Mouse (Mus musculus): Measurements from ENCODE around the gene Gcc2. TPM values are rescaled to one million over a fixed set of nuclear protein-coding genes. Genes with fewer than 3 reads are reported as not detected.
A peak's percentile ranks its signal among the peaks of the same experiment; 100 is the strongest.

Gene Gcc2
- polyA plus RNA-seq, 1 experiment: not detected

DNA sequence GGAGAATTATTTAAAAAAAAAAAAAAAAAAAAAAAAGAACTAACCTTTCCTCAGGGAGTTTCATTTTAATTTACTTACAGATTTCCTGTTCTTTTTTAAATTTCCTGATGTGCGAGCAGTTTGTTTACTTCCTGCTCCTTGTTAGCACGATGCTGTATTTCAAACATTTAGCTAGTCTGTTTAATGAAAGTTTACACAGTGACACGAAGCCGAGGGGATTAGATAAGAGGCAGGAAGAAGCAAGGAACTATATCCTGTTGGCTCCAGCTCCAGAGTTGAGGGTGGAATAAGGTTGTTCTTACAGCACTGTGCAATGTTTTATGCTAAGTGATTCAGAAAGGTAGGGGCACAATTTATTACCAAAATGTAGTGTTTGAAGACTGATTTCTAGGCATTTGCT is 657 bp downstream of the Gcc2 start:
- TF ChIP-seq CTCF (IDR thresholded peaks at IDR 0.05; ENCODE audit: insufficient read depth, low read depth, low read length) (no peak), POLR2A (IDR thresholded peaks at IDR 0.05; ENCODE audit: insufficient read depth, low read depth, low read length) (no peak)
- under 1% methylated on average over 4 of the region's 4 CpGs for WGBS
- Histone ChIP-seq H3K27ac (ENCODE audit: insufficient read depth, low read depth, low read length) (no peak overlapping the region), H3K4me1 (ENCODE audit: control insufficient read depth, insufficient read depth, low read length) (no peaks in the 10 kb centered on the region), H3K4me3 (ENCODE audit: insufficient read depth, low read depth, low read length) (peak overlapping the region; percentile 95)

DNA sequence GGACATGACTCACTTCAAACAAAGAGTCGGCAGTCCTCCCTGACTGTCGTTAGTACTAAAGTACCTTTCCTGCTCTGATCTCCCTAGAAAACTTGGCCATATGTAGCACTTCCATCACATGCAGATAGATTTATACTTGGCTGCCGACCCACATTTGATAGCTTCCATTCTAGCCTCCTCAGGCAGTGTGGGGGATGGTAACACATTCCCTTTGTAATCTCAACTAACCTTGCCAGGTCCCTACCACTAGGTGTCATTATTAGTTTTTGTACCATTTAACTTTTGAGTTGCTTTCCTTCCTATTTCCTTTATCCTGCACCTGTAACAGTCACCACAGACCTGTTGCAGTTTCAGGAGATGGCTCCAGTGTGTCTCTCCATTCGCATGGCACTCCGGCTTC is 3.2 kb downstream of the Gcc2 start:
- no peak overlapping the region for H3K4me3 ChIP-seq (ENCODE audit: insufficient read depth, low read depth, low read length)
- TF ChIP-seq CTCF (IDR thresholded peaks at IDR 0.05; ENCODE audit: insufficient read depth, low read depth, low read length): no peak
- TF ChIP-seq POLR2A (IDR thresholded peaks at IDR 0.05; ENCODE audit: insufficient read depth, low read depth, low read length): no peak
- 73% methylated on average over 5 of the region's 5 CpGs for WGBS
- no peak overlapping the region for H3K27ac ChIP-seq (ENCODE audit: insufficient read depth, low read depth, low read length)
- no peaks in the 10 kb centered on the region for H3K4me1 ChIP-seq (ENCODE audit: control insufficient read depth, insufficient read depth, low read length)

DNA sequence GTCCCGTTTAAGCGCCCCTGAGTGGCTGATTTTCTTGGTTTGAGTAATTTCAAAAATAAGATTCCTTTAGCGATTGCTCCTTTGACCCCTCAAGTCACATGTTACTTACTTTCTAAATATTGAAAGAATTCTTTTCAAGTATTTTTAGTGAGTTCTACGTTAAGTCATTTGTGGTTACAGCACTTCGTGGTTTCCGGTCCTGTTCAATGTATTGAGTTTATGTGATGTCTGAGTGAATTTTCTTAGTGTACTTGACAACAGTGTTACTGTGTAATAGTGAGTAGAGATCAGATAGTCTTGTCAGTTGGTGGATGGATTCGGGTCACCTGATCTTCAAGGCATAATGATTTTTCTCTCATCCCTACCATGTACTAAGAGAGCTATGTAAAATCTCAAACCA is 26.9 kb downstream of the Gcc2 start:
- no peak overlapping the region for H3K4me3 ChIP-seq (ENCODE audit: insufficient read depth, low read depth, low read length)
- no peak for TF ChIP-seq CTCF (IDR thresholded peaks at IDR 0.05; ENCODE audit: insufficient read depth, low read depth, low read length)
- no peak for TF ChIP-seq POLR2A (IDR thresholded peaks at IDR 0.05; ENCODE audit: insufficient read depth, low read depth, low read length)
- 94% methylated on average over 7 of the region's 7 CpGs for WGBS

DNA sequence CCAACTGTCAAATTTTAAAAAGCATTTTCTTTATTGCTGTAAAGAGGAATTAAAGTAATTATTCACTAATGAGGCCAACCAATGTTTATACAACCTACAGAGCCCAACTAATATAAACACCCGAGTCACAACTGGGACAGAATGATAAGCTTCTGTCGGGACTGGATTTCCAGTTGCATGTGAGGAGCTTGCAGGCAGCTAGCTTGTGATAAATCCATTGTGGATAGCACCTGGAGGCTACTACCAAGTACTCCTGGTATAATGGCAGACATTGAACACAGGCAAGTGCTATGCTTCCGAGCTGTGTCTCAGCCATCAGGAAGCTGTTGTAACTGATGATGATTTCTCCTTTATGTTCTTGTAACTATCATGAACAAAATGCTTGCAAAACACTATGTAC is 35.4 kb downstream of the Gcc2 start:
- H3K4me1 ChIP-seq (ENCODE audit: control insufficient read depth, insufficient read depth, low read length): no peaks in the 10 kb centered on the region
- no peak for TF ChIP-seq POLR2A (IDR thresholded peaks at IDR 0.05; ENCODE audit: insufficient read depth, low read depth, low read length)
- no peak for TF ChIP-seq CTCF (IDR thresholded peaks at IDR 0.05; ENCODE audit: insufficient read depth, low read depth, low read length)
- no peak overlapping the region for H3K27ac ChIP-seq (ENCODE audit: insufficient read depth, low read depth, low read length)
- WGBS: 87% methylated on average over 3 of the region's 3 CpGs
- H3K4me3 ChIP-seq (ENCODE audit: insufficient read depth, low read depth, low read length): no peak overlapping the region

More for the DNA sequence above, 26.9 kb downstream of the Gcc2 start:
- Histone ChIP-seq H3K4me1 (ENCODE audit: control insufficient read depth, insufficient read depth, low read length) (no peaks in the 10 kb centered on the region), H3K27ac (ENCODE audit: insufficient read depth, low read depth, low read length) (no peak overlapping the region)

DNA sequence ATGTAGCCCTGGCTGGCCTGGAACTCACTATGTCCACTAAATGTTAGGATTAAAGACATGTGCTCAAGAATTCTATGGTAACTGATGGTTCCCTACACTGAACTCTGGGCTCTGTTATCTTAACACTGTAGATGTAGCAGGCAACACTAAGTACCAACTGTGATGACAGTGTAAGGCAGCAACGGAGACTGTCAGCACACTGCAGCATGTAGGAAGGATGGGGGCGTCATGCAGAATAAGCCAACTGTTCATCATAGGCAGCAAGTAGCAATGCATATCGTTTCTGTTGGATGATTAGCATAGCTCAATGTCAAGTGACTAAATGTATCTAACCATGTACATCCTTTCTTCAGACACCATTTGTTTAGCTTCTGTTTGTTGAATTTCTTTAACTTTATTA is 38.9 kb downstream of the Gcc2 start:
- Histone ChIP-seq H3K4me3 (ENCODE audit: insufficient read depth, low read depth, low read length) (no peak overlapping the region), H3K27ac (ENCODE audit: insufficient read depth, low read depth, low read length) (no peak overlapping the region), H3K4me1 (ENCODE audit: control insufficient read depth, insufficient read depth, low read length) (no peaks in the 10 kb centered on the region)
- no peak for TF ChIP-seq CTCF (IDR thresholded peaks at IDR 0.05; ENCODE audit: insufficient read depth, low read depth, low read length)
- no peak for TF ChIP-seq POLR2A (IDR thresholded peaks at IDR 0.05; ENCODE audit: insufficient read depth, low read depth, low read length)
- WGBS: 93% methylated on average over 3 of the region's 3 CpGs

DNA sequence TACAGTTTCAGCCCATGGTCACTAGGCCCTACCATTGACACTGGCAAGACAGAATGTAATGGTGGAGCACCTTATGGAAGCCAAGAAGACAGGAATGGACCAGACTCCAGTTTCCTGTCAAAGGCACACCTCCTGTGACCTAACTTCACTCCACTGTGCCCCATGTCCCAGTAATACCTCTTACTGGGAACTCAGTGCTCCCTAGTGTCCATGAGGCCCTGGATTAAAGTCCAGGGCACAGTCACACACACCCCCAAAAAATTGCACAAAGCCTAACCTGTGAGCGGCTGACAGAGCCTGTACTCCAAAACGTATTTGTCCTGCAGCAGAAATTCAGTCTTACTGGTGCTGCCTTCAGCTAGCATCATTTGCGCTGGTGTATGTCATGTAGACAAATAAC is 40.3 kb downstream of the Gcc2 start:
- TF ChIP-seq POLR2A (IDR thresholded peaks at IDR 0.05; ENCODE audit: insufficient read depth, low read depth, low read length): no peak
- TF ChIP-seq CTCF (IDR thresholded peaks at IDR 0.05; ENCODE audit: insufficient read depth, low read depth, low read length): no peak
- Histone ChIP-seq H3K4me3 (ENCODE audit: insufficient read depth, low read depth, low read length) (no peak overlapping the region), H3K4me1 (ENCODE audit: control insufficient read depth, insufficient read depth, low read length) (no peaks in the 10 kb centered on the region), H3K27ac (ENCODE audit: insufficient read depth, low read depth, low read length) (no peak overlapping the region)
- 95% methylated on average over 3 of the region's 3 CpGs for WGBS

DNA sequence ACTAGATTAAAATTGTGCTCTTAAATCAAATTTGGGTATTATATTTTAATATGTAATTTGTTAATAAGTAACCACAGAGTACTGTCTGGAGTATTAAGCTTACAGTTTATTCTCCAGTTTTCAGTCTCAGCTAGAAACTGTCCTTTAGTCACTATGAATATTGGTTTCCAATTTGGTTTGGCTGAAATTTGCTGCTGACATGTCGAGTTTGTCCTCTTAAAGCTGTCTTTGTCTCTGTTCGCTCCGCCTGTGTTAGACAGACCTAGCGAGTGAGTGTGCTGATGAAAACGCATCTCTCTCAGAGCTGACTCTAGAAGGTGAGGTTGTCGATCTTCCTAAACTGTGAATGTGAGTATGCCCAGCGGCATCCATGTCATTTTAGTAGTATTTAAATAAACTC is 49.7 kb downstream of the Gcc2 start:
- 88% methylated on average over 7 of the region's 7 CpGs for WGBS
- H3K27ac ChIP-seq (ENCODE audit: insufficient read depth, low read depth, low read length): no peak overlapping the region
- no peak for TF ChIP-seq CTCF (IDR thresholded peaks at IDR 0.05; ENCODE audit: insufficient read depth, low read depth, low read length)
- TF ChIP-seq POLR2A (IDR thresholded peaks at IDR 0.05; ENCODE audit: insufficient read depth, low read depth, low read length): no peak
- no peaks in the 10 kb centered on the region for H3K4me1 ChIP-seq (ENCODE audit: control insufficient read depth, insufficient read depth, low read length)
- no peak overlapping the region for H3K4me3 ChIP-seq (ENCODE audit: insufficient read depth, low read depth, low read length)

DNA sequence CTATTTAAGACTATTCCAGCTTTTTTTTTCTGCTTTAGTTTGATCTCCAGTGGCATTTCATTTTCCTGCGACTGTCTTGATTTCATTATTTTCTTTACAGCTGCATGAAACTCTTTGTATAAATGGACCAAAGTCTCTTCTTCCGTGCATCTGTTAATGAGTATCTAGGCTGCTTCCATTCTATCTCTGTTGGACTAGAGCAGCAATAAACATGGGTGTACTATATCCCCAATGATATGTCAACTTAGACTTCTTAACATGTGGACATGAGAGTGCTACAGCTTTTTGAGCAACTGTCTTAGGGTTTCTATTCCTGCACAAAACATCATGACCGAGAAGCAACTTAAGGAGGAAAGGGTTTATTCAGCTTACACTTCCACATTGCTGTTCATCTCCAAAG is 51.6 kb downstream of the Gcc2 start:
- H3K4me3 ChIP-seq (ENCODE audit: insufficient read depth, low read depth, low read length): no peak overlapping the region
- no peak for TF ChIP-seq CTCF (IDR thresholded peaks at IDR 0.05; ENCODE audit: insufficient read depth, low read depth, low read length)
- TF ChIP-seq POLR2A (IDR thresholded peaks at IDR 0.05; ENCODE audit: insufficient read depth, low read depth, low read length): no peak
- no peak overlapping the region for H3K27ac ChIP-seq (ENCODE audit: insufficient read depth, low read depth, low read length)
- WGBS: 88% methylated on average over 3 of the region's 3 CpGs
- H3K4me1 ChIP-seq (ENCODE audit: control insufficient read depth, insufficient read depth, low read length): no peaks in the 10 kb centered on the region

DNA sequence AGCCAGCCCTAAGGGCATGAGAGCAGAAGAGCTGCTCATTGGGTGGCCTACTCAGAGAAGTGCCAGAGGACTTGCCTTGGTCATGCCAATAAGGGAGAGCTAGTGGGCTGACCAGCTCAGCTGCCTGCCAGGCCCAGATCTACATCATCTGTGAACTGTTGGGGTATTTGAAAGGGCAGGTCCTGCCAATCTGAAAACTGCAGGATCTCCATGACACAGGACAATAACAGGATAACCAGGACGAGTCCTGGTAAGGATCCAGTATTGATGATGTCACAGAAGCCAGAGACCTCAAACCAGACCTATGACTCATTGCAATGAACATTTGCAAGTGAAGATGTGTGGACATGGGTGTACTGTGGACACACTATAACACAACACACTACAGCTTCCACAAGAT is 55.5 kb downstream of the Gcc2 start:
- TF ChIP-seq CTCF (IDR thresholded peaks at IDR 0.05; ENCODE audit: insufficient read depth, low read depth, low read length) (no peak), POLR2A (IDR thresholded peaks at IDR 0.05; ENCODE audit: insufficient read depth, low read depth, low read length) (no peak)
- Histone ChIP-seq H3K4me1 (ENCODE audit: control insufficient read depth, insufficient read depth, low read length) (no peaks in the 10 kb centered on the region), H3K4me3 (ENCODE audit: insufficient read depth, low read depth, low read length) (no peak overlapping the region), H3K27ac (ENCODE audit: insufficient read depth, low read depth, low read length) (no peak overlapping the region)
- 54% methylated on average over 1 of the region's 1 CpGs for WGBS

DNA sequence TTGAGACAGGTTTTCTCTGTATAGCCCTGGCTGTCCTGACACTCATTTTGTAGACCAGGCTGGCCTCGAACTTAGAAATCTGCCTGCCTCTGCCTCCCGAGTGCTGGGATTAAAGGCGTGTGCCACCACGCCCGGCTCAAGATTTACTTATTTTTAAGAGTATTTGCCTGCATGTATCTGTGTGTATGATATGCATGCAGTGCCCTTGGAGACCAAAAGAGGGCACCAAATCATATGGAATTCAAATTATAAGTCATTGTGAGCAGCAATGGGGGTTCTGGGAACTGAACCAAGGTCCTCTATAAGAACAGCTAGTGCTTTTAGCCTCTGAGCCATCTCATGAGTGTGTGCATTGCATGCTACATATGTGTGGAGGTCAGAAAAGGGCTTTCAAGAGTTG is 57.6 kb downstream of the Gcc2 start:
- Histone ChIP-seq H3K27ac (ENCODE audit: insufficient read depth, low read depth, low read length) (no peak overlapping the region), H3K4me3 (ENCODE audit: insufficient read depth, low read depth, low read length) (no peak overlapping the region), H3K4me1 (ENCODE audit: control insufficient read depth, insufficient read depth, low read length) (no peaks in the 10 kb centered on the region)
- WGBS: 98% methylated on average over 5 of the region's 5 CpGs
- no peak for TF ChIP-seq POLR2A (IDR thresholded peaks at IDR 0.05; ENCODE audit: insufficient read depth, low read depth, low read length)
- no peak for TF ChIP-seq CTCF (IDR thresholded peaks at IDR 0.05; ENCODE audit: insufficient read depth, low read depth, low read length)
